Mouse (Mus musculus): ENCODE measurements around the gene Adamtsl4. TPM values are rescaled to one million over a fixed set of nuclear protein-coding genes. Genes with fewer than 3 reads are reported as not detected.

Gene Adamtsl4
- polyA plus RNA-seq, 1 experiment from 2014 or later = 0.96 TPM

- Histone ChIP-seq H3K4me1 (peaks cover 5% of the 10 kb centered on the region; the same call in 1 of the 2 replicates), H3K9ac (no peak overlapping the region), H3K27ac (no peak overlapping the region), H3K4me2 (replicated peaks) (no peak overlapping the region), H3K36me3 (no peaks in the 10 kb centered on the region), H3K9me3 (no peaks in the 10 kb centered on the region), H3K4me3 (no peak overlapping the region), H3K27me3 (replicated peaks) (no peaks in the 10 kb centered on the region)
- ATAC-seq (ENCODE audit: low FRiP score, low read depth) = no peak
- WGBS = 33% methylated on average over 11 of the region's 11 CpGs
Observed at GRCm38 (mm10) chr3:95653473-95654034, 34.2 kb downstream of the Adamtsl4 start.

GRCm38 (mm10) chr3:95652871-95653270 lies 34.8 kb downstream of the Adamtsl4 start:
- WGBS = 30% methylated on average over 6 of the region's 6 CpGs
- ATAC-seq (ENCODE audit: low FRiP score, low read depth) = no peak
- Histone ChIP-seq H3K4me3 (no peak overlapping the region), H3K4me2 (replicated peaks) (no peak overlapping the region), H3K27ac (no peak overlapping the region), H3K27me3 (replicated peaks) (no peaks in the 10 kb centered on the region), H3K4me1 (peaks cover 5% of the 10 kb centered on the region; the same call in 1 of the 2 replicates), H3K9ac (no peak overlapping the region), H3K9me3 (no peaks in the 10 kb centered on the region), H3K36me3 (no peaks in the 10 kb centered on the region)

- Histone ChIP-seq H3K9ac (no peak overlapping the region), H3K36me3 (no peaks in the 10 kb centered on the region), H3K4me3 (no peak overlapping the region), H3K27me3 (replicated peaks) (no peaks in the 10 kb centered on the region), H3K9me3 (no peaks in the 10 kb centered on the region), H3K27ac (no peak overlapping the region), H3K4me2 (replicated peaks) (no peak overlapping the region), H3K4me1 (peaks cover 5% of the 10 kb centered on the region; the same call in 1 of the 2 replicates)
- 65% methylated on average over 7 of the region's 7 CpGs for WGBS
- no peak for ATAC-seq (ENCODE audit: low FRiP score, low read depth)
Observed at GRCm38 (mm10) chr3:95652204-95652811, 35.4 kb downstream of the Adamtsl4 start.

- Histone ChIP-seq H3K9me3 (no peaks in the 10 kb centered on the region), H3K4me2 (replicated peaks) (no peak overlapping the region), H3K4me3 (no peak overlapping the region), H3K27ac (no peak overlapping the region), H3K36me3 (no peaks in the 10 kb centered on the region), H3K27me3 (replicated peaks) (no peaks in the 10 kb centered on the region), H3K4me1 (peaks cover 5% of the 10 kb centered on the region; the same call in 1 of the 2 replicates), H3K9ac (no peak overlapping the region)
- ATAC-seq (ENCODE audit: low FRiP score, low read depth) = no peak
- 90% methylated on average over 16 of the region's 16 CpGs for WGBS
Observed at GRCm38 (mm10) chr3:95651391-95652203, 36.1 kb downstream of the Adamtsl4 start.

GRCm38 (mm10) chr3:95651033-95651373 lies 36.7 kb downstream of the Adamtsl4 start:
- 88% methylated on average over 3 of the region's 3 CpGs for WGBS
- no peak overlapping the region for H3K9ac ChIP-seq
- no peak overlapping the region for H3K4me2 ChIP-seq (replicated peaks)
- ATAC-seq (ENCODE audit: low FRiP score, low read depth) = no peak
- no peak overlapping the region for H3K4me3 ChIP-seq
- H3K27me3 ChIP-seq (replicated peaks) = no peaks in the 10 kb centered on the region
- H3K4me1 ChIP-seq = peaks cover 5% of the 10 kb centered on the region; the same call in 1 of the 2 replicates
- H3K9me3 ChIP-seq = no peaks in the 10 kb centered on the region
- no peak overlapping the region for H3K27ac ChIP-seq
- H3K36me3 ChIP-seq = no peaks in the 10 kb centered on the region

GRCm38 (mm10) chr3:95650276-95651032 lies 37.3 kb downstream of the Adamtsl4 start:
- Histone ChIP-seq H3K4me3 (no peak overlapping the region), H3K36me3 (no peaks in the 10 kb centered on the region), H3K27me3 (replicated peaks) (no peaks in the 10 kb centered on the region), H3K9ac (no peak overlapping the region), H3K4me1 (peaks cover 5% of the 10 kb centered on the region; the same call in 1 of the 2 replicates), H3K9me3 (no peaks in the 10 kb centered on the region), H3K4me2 (replicated peaks) (no peak overlapping the region), H3K27ac (no peak overlapping the region)
- no peak for ATAC-seq (ENCODE audit: low FRiP score, low read depth)
- 74% methylated on average over 6 of the region's 6 CpGs for WGBS

GRCm38 (mm10) chr3:95648016-95648415 lies 39.7 kb downstream of the Adamtsl4 start:
- no peaks in the 10 kb centered on the region for H3K27me3 ChIP-seq (replicated peaks)
- no peaks in the 10 kb centered on the region for H3K4me1 ChIP-seq
- H3K9me3 ChIP-seq = no peaks in the 10 kb centered on the region
- H3K27ac ChIP-seq = no peak overlapping the region
- WGBS = 94% methylated on average over 5 of the region's 5 CpGs
- no peaks in the 10 kb centered on the region for H3K36me3 ChIP-seq
- no peak overlapping the region for H3K4me2 ChIP-seq (replicated peaks)
- H3K9ac ChIP-seq = no peak overlapping the region
- ATAC-seq (ENCODE audit: low FRiP score, low read depth) = no peak
- no peak overlapping the region for H3K4me3 ChIP-seq

- 70% methylated on average over 10 of the region's 10 CpGs for WGBS
- no peak for ATAC-seq (ENCODE audit: low FRiP score, low read depth)
- H3K9ac ChIP-seq = no peak overlapping the region
- H3K27ac ChIP-seq = no peak overlapping the region
- H3K27me3 ChIP-seq (replicated peaks) = no peaks in the 10 kb centered on the region
- H3K4me2 ChIP-seq (replicated peaks) = no peak overlapping the region
- no peaks in the 10 kb centered on the region for H3K36me3 ChIP-seq
- no peaks in the 10 kb centered on the region for H3K4me1 ChIP-seq
- H3K4me3 ChIP-seq = no peak overlapping the region
- H3K9me3 ChIP-seq = no peaks in the 10 kb centered on the region
Observed at GRCm38 (mm10) chr3:95645313-95646235, 42.1 kb downstream of the Adamtsl4 start.

- no peaks in the 10 kb centered on the region for H3K27me3 ChIP-seq (replicated peaks)
- ATAC-seq (ENCODE audit: low FRiP score, low read depth) = no peak
- peaks cover 14% of the 10 kb centered on the region for H3K36me3 ChIP-seq
- 91% methylated on average over 7 of the region's 7 CpGs for WGBS
- H3K4me2 ChIP-seq (replicated peaks) = no peak overlapping the region
- no peak overlapping the region for H3K4me3 ChIP-seq
- no peak overlapping the region for H3K9ac ChIP-seq
- no peaks in the 10 kb centered on the region for H3K4me1 ChIP-seq
- no peaks in the 10 kb centered on the region for H3K9me3 ChIP-seq
- H3K27ac ChIP-seq = no peak overlapping the region
Observed at GRCm38 (mm10) chr3:95643097-95643496, 44.6 kb downstream of the Adamtsl4 start.

- Histone ChIP-seq H3K27ac (no peak overlapping the region), H3K27me3 (replicated peaks) (no peaks in the 10 kb centered on the region), H3K4me1 (no peaks in the 10 kb centered on the region), H3K9me3 (no peaks in the 10 kb centered on the region), H3K4me2 (replicated peaks) (no peak overlapping the region), H3K9ac (no peak overlapping the region), H3K4me3 (no peak overlapping the region), H3K36me3 (peaks cover 40% of the 10 kb centered on the region)
- 87% methylated on average over 1 of the region's 1 CpGs for WGBS
- no peak for ATAC-seq (ENCODE audit: low FRiP score, low read depth)
Observed at GRCm38 (mm10) chr3:95639694-95640093, 48.0 kb downstream of the Adamtsl4 start.

- peaks cover 74% of the 10 kb centered on the region for H3K36me3 ChIP-seq
- ATAC-seq (ENCODE audit: low FRiP score, low read depth) = no peak
- no peaks in the 10 kb centered on the region for H3K27me3 ChIP-seq (replicated peaks)
- H3K9ac ChIP-seq = no peak overlapping the region
- no peak overlapping the region for H3K4me3 ChIP-seq
- 90% methylated on average over 4 of the region's 4 CpGs for WGBS
- no peak overlapping the region for H3K27ac ChIP-seq
- H3K9me3 ChIP-seq = no peaks in the 10 kb centered on the region
- H3K4me2 ChIP-seq (replicated peaks) = no peak overlapping the region
- no peaks in the 10 kb centered on the region for H3K4me1 ChIP-seq
Observed at GRCm38 (mm10) chr3:95636072-95636471, 51.6 kb downstream of the Adamtsl4 start.
